Mouse (Mus musculus) urinary bladder, postnatal 25 days (tissue): ENCODE results near the gene Cebpz.

ENCODE experiments used
- DNase-seq: peaks from one replicate; pipeline ENCODE4 v3.0.0; 2022; ENCODE audit warnings: low spot score

Cebpz gene

DNA sequence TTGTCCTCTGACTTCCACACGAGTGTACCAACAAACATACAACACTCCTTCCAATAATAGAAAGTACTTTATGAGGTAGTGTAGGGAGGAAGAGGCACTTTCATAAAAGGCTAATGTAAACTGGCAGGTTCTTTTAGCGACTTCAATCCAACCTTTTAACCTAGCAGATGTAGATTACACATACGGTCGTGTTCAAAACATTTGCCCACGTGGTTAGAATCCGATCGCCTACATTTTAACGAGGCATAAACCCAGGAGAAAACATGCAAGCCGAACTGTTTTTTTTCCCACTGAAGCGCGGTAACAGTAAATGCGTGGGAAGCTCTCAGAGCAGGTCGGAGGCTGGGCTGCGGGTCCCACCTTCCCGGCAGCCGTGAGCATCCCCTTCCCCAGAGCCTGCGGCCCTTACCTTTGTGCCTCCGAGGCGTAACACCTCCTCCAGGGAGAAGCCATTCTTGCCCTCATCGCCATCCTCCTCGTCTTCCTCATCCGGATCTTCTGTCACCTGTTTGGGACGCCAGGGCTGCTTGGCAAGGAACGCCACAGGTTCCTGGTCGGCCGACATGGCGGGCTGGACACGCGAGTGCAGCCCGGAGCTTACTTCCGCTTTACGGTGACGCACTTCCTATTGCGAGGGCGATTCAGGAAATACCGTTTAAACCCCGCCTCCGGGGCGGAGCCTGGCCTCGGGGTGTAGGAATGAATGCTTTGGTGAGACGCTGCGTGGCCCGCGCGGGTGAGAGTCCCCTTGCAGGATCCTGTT lies at the start of gene Cebpz, which contains the start of gene Ndufaf7:
Cebpz (minus strand) TSS at position 601 of the 763 bp plus-strand sequence.
Ndufaf7 (plus strand) TSS at position 671 of the 763 bp plus-strand sequence.
- DNase-seq, result peak; percentile 95

DNA sequence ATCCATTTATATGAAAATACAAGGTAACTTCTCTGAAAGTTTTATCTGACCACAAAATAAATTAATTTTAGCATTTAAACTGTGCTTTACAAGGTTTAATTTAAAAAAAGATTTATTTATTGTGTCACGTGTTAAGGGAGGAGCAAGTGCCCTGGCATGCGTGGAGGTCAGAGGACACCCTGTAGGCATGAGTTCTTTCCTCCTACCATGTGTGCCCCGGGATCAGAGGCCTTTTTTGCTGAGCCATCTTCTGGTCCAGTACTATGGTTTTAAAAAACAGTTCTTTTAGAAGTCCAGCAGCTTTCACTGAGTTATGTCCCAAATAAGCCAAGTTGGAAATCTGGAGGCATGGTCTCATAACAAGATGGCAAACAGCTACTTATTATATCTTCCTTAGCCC lies 46.9 kb upstream of the Cebpz start:
- DNase-seq, result no peak

- no peak for DNase-seq
Observed at GRCm38 (mm10) chr17:78983166-78983565, 46.3 kb upstream of the Cebpz start.

- no peak for DNase-seq
Observed at GRCm38 (mm10) chr17:78968500-78968899, 31.6 kb upstream of the Cebpz start.

GRCm38 (mm10) chr17:78966092-78966883 lies 29.4 kb upstream of the Cebpz start:
- no peak for DNase-seq

- DNase-seq, result no peak
Observed at GRCm38 (mm10) chr17:78964387-78964786, 27.5 kb upstream of the Cebpz start.

- DNase-seq, result no peak
Observed at GRCm38 (mm10) chr17:78959473-78959872, 22.6 kb upstream of the Cebpz start.

DNA sequence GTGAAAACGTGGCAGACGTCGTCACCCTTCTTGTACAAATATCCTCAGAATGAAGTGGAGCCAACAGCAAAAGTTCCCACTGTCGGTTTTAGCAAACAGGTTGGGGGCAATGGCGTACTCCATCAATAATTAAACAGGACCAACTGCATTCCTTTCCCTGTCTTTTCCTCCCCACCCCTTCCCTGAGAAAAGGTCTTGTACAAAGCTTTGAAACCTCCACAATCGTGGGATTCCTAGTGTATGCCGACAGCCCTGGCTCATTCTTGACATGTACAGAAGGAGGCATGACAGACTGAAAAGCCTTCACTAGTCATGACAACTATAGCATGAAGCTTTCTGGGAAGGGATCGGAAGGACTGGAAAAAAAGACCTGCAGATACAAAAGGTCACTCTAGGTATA lies 16.4 kb upstream of the Cebpz start:
- no peak for DNase-seq

GRCm38 (mm10) chr17:78952070-78952469 lies 15.2 kb upstream of the Cebpz start:
- DNase-seq, result no peak

DNA sequence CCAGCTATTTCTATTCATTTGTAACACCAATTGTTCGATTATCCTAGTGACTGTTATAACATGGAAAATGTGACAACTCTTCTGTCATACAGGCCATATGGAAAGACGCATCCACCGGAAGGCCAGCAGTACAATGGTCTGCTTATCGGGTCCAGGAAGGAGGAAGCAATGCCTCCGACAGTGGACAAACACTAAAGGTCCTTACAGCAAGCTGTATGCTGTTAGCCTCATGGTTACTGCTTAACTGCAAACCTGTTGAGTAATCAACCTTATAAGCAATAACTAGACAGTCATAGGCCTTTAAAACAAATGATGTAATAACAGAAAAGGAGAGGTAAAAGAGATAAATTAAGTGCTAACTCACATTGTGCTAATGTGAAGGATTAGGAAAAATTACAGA lies 14.4 kb upstream of the Cebpz start:
- no peak for DNase-seq

DNA sequence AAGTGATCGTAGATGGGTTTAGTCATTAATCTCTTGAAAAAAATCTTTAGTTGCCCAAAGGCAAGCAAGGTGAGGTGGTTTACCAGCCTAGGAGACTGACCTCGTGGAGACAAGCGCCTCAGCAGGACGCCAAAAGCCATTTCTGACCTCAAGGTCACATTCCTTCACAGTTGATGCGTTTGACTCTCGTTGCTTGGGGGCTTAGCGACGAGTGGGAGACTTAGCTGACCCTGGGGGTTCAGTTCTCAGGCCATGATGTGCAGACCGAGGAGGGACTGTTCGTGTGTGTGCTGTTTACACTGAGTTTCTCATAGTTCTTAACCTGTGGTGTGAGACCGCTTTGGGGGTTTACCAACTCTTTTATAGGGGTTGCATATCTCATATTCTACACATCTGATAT lies 5.7 kb upstream of the Cebpz start:
- no peak for DNase-seq

DNA sequence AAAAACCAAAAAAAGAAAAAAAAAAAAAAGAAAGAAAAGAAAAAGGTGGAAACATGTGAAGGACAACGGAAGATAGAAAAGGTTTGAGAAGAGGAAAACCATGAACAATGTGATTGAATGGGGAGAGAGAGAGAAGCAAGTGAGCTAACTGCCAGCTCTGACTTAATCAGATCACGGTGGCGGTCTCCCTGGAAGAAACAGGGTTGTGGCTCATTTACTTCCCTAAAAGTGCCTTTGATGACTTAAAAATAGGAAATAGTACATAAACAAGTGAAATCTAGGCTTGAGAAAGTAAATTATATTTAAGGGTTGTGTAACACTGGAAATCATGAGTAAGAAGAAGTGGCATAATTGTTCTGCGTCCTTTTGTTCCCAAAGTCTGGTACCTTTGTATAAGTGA lies 2.1 kb upstream of the Cebpz start:
- no peak for DNase-seq

DNA sequence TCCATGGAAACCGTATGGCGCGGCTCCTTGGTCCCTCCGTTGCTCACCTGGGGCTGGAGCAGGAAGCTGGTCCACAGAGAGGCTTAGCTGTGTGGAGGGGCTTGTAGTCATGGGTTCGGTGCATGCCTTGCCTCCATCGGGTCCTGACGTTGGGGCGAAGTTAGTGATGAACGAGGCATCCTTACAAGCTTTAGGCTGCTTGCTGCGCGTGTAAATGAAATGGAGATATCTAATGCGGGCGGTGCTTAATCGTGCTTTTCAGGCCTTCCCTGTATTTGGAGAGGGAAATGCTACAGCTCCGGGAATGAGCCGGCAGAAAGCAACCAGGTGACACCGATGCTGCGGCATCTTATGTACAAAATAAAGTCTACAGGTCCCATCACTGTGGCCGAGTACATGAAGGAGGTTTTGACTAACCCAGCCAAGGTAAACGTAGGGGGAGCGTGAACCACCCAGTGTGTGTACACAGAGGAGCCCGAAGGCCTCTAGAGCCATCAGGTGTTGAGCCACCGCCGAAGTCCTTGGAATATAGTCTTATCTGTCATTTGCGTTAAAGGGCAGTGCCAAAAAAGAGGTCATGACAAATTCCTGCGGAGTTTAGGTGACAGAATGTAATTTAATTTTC lies 475 bp upstream of the Cebpz start:
- no peak for DNase-seq

DNA sequence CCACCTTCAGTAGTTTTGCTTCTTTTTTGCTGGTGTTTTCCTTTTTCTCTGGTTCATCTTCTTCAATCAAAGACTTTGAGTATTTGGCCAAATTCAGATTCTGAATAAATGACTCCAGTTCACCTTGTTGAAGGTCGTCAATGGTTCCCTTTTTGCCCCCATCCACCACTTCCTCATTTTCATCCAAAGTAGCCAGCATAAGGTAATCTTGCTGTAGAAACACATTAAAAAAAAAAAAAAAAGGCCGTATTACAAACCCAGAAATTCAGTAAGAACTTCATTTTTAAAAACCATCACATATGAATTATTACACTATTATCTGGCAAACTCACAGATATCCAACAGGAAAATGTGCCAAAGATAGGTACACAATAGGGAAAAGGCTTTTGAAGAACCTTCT lies 1.0 kb downstream of the Cebpz start:
- no peak for DNase-seq

GRCm38 (mm10) chr17:78917696-78918095 lies 19.2 kb downstream of the Cebpz start:
- DNase-seq, result no peak

DNA sequence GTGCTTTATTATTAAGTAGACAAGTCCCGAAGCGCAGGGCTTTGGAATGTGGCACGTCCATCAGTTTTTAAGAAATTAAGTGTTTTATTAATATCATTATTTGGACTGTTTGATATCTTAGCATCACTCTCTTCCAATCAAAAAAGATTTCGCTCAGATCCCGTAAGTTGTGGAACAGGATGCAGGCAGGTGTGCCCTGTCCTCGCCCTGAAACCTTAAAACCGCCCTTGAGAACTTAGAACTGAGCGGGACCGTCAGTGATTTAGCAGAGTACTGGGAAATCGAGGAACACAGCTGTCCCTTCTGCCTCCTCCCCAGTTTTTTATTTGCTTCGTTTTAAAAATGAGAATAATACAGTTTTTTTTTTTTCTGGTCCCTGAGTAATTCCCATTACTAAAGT lies 20.0 kb downstream of the Cebpz start:
- no peak for DNase-seq

- peak; percentile 80 for DNase-seq
Observed at GRCm38 (mm10) chr17:78916369-78916813, 20.5 kb downstream of the Cebpz start, which contains the start of gene Cebpzos. TSS of gene Cebpzos (plus strand) at chr17:78916500.

GRCm38 (mm10) chr17:78915772-78916171 lies 21.1 kb downstream of the Cebpz start:
- no peak for DNase-seq

DNA sequence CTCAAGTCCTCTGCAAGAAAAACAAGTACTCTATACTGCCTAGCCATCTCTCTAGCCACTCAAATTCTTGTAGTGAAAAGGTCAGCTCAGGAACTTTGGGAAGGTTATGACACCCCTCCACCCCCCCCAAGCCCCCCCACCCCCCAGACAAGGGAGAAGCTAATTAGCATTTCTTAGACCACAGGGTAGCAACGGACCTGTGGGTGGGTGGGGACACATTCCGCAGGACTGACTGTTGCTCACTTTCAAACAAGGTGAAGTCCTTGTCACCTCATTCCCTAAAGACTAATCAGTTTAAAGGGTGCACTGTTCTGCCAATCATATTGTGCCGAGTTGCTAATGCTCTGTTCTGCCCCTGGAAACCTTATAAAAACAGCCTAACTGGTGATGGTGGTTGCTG lies 22.9 kb downstream of the Cebpz start:
- DNase-seq, result no peak

- DNase-seq, result no peak
Observed at GRCm38 (mm10) chr17:78912861-78913281, 24.0 kb downstream of the Cebpz start.

DNA sequence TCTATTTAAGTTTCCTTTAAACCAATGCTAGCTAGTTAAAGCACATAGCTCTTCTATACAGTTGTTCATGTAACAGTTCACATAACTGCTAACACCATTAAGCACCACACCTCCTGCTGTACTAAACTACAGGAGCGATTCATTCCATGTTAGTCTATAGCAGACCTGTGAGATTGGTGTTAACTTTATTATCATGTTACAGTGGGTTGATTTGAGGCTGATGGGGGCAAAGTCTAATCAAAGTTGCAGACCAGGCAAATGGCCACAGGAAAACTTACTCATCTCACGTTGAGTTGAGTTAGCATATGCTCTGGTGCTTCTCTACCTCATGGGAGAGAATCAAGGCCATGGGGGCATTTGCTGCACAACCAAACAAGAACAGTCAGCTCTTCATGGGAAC lies 27.5 kb downstream of the Cebpz start:
- DNase-seq, result no peak

DNA sequence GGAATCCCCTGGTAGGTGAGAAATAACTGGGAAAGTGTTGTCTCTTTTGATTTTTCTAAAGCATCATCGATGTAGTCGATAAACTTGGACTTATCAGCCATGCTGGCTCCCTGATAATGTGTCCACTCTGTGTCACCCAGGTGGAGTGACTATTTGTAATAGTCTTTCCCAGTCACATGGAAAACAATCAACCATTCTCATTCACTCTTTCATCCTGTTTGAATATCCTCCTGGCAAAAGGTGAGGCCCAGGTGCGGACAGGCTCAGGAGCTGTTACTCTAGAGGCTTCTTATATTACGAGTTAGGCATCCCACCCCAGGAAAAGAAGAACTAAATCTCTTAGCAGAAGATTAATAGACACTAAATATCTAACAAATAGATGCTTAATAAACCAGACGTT lies 30.0 kb downstream of the Cebpz start, which contains the start of gene Sult6b1:
Sult6b1 (minus strand) TSS at position 101 of the 400 bp plus-strand sequence.
- DNase-seq, result no peak

DNA sequence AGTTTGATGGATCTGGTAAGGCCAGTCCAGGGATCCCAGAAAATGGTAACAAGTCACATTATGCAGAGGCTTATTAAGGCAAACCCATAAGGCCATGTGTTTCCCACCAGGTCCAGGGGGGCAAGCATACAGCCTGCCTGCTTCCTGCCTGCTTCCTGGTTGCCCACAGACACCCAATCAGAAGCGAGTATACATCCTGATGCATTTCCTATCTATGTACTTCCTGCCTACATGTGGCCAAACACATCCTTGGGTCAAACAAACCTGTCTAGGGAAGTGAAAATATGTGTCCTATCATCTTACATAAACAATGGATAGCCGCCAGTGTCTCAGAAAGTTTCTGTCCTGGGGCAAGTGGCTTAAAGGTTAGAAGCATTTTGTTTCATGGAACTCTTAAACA lies 33.7 kb downstream of the Cebpz start:
- DNase-seq, result no peak
